Mouse (Mus musculus) left cerebral cortex, postnatal 25 days (tissue): ENCODE measurements around the gene Hinfp. TPM values are rescaled to one million over a fixed set of nuclear protein-coding genes. Genes with fewer than 3 reads are reported as not detected.
"Not testable (repeated sequence)": the region's sequence is repeated elsewhere in the genome, so short reads cannot be mapped to it uniquely, and the experiment has no call there.

Source experiments
- DNase-seq, 2 experiments: peaks; one replicate each; pipeline ENCODE4 v3.0.0; 2022; ENCODE audit warnings: low spot score in 2 of 2, mixed read lengths in 1 of 2
- intact Hi-C: fragments of 180-260 bp; cut with DNase I; formaldehyde crosslinking; loops from one replicate; pipeline ENCODE4 v1.15.1; 2025
- total RNA-seq, 2 experiments: library from RNA; stranded (reverse); gene quantifications; 2 replicates each; pipeline ENCODE4 v1.2.3; 2021

Gene Hinfp
- 10 to 100 TPM; 28.4 to 28.6 TPM for total RNA-seq

DNA sequence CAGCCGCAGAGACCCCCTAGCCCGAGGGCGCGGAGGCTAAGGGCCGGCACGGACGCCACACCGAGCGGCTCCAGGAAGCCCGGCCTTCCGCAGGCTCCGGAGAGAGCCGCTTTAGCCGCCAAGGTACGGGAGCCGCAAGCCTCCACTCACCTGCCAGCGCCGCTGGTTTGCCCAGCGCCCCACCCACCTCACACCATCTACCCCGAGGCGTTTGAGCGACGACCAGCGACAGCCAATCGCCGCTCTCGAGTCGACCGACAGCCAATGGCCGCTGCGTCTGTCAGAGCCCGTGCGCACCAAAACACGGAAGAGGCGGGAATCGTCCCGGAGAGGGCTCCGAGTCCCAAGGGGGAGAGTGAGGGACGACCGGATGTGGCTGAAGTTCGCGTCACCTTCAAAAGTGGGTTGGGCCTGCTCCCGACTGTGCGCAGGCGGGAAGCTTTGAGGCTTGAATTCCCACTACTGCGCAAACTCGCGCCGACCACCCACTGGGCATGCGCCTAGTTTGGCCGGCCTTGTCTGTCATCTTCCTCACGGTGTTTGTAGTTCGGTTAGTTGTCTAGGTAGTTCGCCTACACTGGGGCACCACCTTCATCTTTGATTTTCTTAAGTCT, at the start of gene Hinfp:
Gene Hinfp, minus strand, starts transcription at position 206 of the 614 bp plus-strand sequence.
- intact Hi-C loops, result loop anchor here (2.0 kb wide), 1 partner anchor 17 kb away; the partner anchor contains the start of gene Abcg4
- DNase-seq, result peak; percentile 98 to 100

DNA sequence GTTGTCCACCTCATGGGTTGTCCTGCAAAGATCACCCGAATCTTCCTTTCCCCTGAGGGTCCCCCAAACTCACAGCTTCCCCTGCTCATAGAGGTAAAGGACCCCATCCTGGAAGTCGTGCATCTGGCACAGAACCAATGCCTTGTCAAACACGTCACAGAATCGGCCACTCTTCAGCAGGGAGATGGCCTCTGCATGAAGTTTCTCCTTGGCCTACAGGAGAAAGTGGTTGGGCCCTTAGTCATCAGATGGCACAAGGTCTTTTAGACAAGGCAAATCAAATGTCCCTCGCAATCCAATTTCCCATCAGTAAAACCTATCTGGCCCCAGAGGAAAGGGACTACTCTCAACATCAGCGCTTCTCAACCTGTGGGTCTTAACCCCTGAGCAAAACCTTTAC, 47.7 kb upstream of the Hinfp start:
- no peak for DNase-seq
- intact Hi-C loops, result no loop called here

DNA sequence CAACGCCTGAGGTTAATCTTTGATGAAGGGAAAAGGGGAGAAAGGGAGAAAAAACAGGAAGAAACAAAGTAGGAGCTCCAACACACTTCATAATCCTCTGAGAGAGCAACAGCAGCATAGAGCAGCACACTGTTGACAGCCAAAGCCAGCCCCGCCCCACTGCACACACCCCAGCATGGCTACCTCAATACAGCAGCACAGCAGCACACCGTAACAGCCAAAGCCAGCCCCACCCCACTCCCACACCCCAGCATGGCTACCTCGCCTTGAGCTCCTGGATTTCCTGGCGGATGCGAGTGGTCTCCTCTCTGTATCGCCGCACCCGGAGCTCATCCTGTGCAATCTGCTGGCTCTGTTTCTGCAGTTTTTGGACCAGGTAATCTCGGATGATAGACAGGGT, 46.9 kb upstream of the Hinfp start:
- intact Hi-C loops, result no loop called here
- DNase-seq, result no peak

DNA sequence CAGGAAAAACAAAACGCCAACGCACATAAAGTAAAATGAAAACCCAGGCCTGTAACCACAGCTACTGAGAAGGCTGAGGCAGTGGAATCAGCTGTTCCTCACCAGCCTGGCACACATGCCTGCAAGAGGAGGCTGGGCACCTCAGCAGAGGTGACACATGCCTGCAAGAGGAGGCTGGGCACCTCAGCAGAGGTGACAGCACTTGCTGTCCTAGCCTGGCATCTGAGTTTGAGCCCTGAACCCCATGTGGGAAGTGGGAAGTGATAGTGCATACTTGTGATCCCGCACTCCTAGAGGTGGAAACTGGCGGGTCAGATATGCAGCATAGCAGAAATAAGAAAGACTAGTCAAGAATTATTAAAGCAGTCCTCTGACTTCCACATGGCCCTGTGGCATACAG, 45.9 kb upstream of the Hinfp start:
- intact Hi-C loops, result no loop called here
- DNase-seq, result no peak

DNA sequence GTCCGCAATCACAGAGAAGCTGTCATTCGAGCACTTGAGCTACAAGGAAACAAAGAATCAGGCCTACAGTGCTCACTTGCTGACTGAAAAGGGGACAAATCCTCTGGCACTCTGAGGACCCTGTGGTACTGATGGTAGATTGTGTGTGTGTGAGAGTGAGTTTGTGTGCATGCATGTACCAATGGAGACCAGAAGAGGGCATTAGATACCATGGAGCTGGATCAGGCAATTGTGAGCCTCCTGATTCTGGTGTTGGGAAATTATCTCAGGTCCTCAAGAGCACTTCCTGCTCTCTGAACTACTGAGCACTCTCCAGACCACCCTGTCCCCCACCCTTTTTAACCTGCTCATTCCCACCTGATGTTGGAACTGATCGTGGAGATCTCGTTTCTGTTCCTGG, 43.1 kb upstream of the Hinfp start:
- intact Hi-C loops, result no loop called here
- no peak for DNase-seq

DNA sequence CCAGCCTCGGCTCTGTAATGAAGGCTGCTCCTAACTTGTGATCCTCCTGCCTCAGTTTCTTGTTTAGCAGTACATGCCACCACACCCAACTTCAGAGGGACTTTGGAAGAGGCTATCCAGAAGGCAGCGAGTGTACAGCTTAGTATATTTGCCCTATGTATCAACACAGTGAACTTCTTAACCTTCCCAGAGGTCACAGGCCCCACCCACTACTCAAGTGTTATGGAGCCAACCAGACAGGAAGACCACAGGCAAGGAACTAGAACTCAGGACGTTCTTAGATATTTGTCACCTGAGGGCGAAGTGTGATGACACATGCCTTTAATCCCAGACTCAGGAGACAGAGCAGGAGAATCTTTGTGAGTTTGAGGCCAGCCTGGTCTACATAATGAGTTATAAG, 42.1 kb upstream of the Hinfp start:
- intact Hi-C loops, result no loop called here
- no peak for DNase-seq

DNA sequence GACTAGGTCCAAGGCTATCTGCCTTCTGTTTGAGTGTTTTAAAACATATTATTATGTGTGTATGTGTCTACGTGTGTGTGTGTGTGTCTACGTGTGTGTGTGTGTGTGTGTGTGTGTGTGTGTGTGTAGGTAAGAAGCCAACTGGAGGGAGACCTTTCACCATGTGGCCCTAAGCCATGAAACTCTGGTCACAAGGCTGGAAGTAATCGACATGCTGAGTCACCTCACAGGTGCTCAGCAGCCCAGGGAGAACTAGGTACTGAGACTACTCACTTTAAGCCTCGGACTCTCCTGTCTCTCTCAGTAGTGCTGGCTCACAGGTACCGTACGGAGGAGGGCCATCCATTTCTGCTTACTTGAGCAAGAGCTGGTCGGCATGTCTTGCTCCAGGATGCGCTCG, 41.7 kb upstream of the Hinfp start:
- DNase-seq, result no peak
- intact Hi-C loops, result no loop called here

DNA sequence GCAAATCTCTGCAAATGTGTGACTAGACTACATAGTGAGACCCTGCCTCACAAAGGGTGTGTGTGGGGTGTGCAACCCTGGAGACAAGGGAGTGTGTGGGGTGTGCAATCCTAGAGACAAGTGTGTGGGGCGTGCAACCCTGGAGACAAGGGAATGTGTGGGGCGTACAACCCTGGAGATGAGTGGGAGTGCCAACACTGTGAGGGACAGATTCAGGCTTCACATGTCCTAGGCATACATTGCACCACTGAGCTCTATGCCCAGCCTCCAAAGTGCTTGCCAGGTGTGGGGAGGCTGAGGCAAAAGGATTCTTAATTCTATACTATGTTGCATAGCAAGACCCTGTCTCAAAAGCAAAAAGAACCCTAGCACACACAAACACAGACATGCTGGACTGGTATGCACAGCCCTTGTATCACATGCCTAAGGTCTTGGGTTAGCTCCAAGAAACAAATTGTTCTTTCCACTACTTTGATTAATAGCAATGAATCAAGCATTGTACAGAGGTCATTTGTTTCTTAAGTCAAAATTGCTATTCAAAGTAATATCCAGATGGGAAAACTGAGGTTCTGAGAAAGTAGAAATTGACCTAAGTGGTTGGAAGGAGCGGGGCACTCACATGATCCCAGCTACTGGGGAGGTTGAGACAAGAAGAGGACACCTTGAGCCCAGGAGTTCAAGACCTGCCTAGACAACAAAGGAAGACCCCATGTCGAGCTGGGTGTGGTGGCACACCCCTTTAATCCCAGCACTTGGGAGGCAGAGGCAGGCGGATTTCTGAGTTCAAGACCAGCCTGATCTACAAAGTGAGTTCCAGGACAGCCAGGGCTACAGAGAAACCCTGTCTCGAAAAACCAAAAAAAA, 40.3 kb upstream of the Hinfp start:
- peak in 1 of 2 experiments; percentile 50 for DNase-seq
- intact Hi-C loops, result no loop called here

DNA sequence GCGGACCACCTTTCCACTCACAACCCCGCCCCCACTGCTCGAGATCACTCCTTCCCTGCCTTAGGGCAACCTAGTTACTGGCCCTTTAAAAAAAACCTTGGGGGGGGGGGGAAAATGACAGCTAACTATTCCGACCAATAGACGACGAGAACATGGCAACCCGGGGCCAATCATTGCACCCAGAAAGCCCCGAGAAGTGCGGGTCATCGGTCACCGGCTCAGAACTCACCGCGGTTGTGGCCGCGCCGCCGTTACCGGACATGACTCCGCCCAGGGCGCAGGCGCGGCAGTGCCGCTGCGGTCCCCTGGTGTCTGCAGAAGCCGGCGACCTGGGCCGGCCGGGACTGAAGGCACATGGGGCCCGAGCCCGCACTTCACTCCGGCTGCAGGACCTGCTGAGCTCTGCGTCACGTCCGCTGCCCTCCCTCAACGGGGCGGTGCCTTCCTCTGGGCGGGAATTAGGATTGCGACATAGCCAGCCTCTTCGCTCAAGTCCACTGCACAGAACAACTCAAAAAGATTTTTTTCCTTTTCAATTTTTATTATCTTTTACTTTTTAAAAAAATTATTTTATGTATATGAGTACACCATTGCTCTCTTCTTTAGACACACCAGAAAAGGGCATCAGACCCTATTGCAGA, 38.4 kb upstream of the Hinfp start, which contains the start of gene Hmbs:
Gene Hmbs, minus strand, starts transcription at position 448 of the 641 bp plus-strand sequence.
- intact Hi-C loops, result no loop called here
- DNase-seq, result peak; percentile 92 to 94

DNA sequence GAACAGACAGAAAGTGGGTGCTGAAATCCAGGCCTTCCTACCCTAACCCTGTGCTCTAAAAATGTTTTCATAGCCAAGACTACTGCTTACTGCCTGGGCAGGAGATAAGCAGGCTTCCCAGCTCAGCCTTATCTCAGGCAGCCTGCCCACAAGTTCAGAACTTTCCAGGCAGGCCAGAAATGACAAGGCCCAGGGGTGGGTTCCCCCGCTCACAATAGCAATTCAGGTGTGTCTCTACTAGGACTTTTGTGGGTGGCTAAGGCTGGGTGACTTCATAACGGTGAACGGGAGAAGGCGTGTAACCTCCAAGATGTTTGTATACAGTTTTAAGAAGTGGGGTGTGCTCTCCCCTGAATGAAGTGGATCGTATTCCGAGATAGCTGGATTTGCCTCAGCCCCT, 37.8 kb upstream of the Hinfp start:
- DNase-seq, result no peak
- intact Hi-C loops, result no loop called here

DNA sequence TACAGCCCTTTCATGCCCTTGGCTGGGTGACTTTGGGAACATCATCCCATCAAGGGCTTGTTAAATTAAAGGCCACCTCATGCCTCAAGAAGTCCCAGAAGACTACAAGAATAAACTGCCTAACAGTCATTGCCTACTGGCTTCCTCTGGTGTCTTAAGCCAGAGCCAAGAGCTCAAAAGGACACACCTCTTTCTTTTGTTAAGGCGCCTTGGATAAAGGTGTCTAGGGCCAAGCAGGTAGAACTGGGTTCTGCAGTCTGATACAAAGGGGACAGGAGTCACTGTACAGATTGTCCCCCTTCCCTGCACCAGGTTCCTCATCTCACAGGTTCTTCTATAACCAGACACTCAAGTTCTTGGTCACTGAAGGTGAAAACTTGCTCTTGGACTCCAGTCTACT, 37.1 kb upstream of the Hinfp start:
- no peak for DNase-seq
- intact Hi-C loops, result no loop called here

DNA sequence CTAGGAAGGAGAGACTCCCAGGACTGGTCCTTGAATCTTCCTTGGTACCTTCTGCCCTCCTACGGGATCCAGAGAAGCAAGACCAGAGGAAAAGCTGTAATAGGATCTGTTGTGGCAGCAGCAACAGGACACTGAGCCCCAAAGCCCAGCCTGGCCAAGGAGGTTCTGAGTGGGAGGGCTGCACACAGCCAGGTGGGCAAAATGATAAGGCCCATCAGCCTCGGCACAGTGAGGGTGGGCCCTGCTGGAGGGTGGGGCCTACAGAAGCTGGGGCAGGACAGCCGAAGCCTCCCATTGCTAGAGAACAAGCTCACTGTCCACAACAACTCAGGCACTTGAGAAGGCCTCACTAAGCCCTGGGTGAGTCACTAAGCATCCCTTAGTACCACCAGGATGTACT, 36.7 kb upstream of the Hinfp start:
- intact Hi-C loops, result no loop called here
- DNase-seq, result no peak

DNA sequence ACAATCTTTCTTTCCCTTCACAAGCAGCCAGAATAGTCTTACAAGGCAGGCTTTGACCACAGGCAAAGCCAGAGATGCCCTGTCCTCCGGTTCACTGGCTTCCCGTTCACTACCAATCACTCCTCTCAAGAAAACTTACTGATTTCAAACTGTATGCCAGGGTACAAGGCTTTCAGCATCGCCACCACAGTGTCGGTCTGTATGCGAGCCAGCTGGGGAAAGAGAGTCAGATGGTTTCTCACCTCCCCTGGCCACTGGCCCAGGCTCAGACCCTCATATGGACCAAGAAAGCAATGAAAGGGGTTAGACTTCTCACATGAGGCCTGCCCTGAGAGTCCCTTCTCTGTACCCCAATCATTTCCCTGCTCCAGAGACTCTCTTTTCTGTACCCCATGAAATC, 36.0 kb upstream of the Hinfp start:
- intact Hi-C loops, result no loop called here
- DNase-seq, result no peak

DNA sequence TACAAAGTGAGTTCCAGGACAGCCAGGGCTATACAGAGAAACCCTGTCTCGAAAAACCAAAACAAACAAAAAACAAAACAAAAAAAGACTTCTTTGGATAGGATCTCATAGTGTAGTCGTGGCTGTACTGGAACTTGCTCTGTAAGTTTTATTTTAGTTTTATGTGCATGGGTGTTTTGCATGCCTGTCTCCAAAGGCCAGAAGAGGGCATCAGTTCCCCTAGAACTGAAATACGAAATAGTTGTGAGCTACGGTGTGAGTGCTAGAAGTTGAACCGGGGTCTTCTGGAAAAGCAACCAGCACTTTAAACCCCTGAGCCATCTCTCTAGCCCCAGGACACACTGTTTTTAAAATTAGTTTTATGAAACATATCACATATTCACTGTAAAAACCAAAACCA, 33.1 kb upstream of the Hinfp start:
- intact Hi-C loops, result no loop called here

DNA sequence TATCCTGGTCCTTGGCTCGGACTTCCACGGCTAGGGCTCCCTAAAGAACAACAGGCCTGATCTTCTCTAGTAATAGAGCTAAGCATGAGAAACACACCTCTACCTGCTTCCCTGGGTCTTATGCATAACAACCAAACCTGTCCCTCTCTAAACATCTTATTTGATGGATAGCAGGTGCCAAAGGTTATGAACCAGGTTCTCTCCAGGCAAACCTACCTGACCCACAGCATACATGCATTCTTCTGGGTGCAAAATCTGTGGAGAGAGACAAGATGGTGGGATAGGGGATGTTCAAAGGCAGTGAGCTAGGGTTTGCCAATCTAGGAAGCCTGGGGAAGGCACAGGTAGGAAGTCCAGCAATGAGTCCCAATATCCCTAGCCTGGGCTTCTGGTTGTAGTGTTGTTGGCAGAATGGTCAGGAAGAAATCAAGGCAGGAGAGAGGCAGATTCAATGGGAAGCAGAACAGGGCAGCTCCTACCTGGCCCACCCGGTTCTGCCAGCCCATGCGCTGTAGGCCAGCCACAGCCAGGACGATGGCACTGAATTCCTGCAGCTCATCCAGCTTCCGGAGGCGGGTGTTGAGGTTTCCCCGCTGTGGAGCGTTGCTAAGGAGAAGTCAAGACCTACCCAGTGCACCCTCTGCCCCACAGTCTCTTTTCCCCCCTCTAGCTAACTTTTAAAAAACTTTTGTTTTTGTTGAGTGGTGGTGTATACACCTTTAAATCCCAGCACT, 32.1 kb upstream of the Hinfp start:
- intact Hi-C loops, result no loop called here
- DNase-seq, result no peak

More for the DNA sequence above, 33.1 kb upstream of the Hinfp start:
- no peak for DNase-seq

DNA sequence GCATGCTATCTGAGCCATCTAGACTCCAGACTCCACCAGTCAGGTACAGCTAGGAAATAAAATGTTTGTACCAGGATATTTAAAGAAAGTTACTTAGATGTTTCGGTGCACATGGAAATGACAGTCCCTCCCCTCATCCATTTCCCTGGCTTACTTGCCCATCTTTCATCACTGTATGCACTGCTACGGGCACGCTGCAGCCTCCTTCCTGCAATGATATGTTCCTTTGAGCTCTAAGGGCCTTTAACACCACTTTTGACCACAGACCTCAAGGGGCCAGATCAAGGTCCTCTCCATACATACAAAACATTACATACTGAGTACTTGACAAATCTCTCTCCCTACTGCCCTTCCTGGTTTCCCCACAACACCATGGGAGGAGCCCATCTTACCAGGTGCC, 31.5 kb upstream of the Hinfp start:
- intact Hi-C loops, result no loop called here
- DNase-seq, result no peak

DNA sequence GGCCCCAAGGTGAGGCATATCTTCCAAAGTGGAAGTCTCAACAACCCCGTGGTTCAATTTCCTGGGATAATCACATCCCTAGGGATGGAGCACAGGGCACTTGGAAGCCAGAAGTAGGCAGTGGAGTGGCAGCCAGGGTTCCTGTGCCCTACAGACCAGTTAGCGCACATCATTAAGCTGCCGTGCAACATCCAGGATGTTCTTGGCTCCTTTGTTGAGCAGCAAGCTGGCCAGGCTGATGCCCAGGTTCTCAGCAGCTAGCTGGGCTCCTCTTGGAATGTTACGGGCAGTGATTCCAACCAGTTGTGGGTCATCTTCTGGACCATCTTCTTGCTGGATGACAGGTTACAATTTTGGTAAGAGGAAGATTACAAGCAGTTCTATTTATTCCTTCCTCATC, 31.0 kb upstream of the Hinfp start:
- intact Hi-C loops, DNase-seq: not testable (repeated sequence)

DNA sequence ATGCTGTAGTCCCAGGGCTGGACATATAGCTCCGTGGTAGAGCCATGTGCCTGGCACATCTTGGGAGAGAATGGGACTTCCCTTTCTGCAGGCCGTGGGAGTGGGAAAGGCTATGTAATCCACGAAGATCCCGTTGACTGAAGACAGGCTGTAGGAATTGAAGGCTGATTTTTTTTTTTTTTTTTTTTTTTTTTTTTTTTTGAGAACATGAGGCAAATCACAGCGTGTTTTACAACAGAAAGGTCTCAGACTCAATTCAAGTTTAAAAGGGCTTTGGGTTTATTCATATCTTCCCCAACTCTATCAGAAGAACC, 30.6 kb upstream of the Hinfp start:
- intact Hi-C loops, result no loop called here
- DNase-seq, result no peak

DNA sequence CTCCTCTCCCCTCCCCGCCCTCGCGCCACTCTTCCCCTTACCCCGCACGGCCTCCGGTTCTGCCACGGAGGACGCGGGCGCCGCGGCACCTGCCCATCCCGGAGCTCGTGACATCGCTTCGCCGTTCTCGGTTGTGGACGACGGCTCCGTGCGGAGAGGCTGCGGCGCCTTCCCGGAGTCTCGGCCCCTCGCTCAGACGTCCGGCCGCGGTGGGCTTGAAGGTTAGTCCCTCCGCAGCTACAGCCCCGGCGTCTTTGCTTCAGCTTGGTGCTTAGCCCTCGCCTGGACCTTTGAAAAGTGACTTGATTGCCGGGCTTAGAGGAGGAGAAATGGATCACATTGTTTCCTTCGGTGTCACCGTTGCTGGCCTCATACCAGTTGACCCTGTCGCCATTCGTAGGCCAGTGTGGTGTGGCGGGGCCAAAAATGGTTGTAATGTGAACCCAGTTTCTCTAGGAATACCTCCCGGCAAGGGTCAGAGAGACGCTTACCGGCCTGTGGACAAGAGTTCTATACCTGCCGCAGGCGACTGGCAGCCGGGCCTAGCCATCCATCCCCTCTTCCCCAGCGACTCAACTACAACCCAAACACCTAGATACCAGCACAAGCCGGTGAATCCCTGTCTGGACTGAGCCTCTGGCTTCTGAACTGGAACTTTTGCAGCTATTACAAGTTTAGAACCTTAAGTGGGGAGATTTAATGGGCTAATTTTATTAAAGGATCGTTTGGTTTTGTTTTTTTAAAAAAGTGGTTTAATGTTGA, 30.0 kb upstream of the Hinfp start:
- intact Hi-C loops, result no loop called here
- DNase-seq, result peak in 1 of 2 experiments; percentile 24
